Mouse (Mus musculus) left cerebral cortex, postnatal 36 days (tissue): ENCODE results near the gene Bcor. TPM values are rescaled to one million over a fixed set of nuclear protein-coding genes. Genes with fewer than 3 reads are reported as not detected.

ENCODE experiments used
- DNase-seq, 2 experiments: peaks; one replicate each; pipeline ENCODE4 v3.0.0; 2021 to 2022; ENCODE audit warnings: low spot score in 2 of 2, mixed read lengths in 1 of 2
- intact Hi-C: fragments of 180-260 bp; cut with DNase I; formaldehyde crosslinking; loops from one replicate; pipeline ENCODE4 v1.15.1; 2025
- total RNA-seq, 2 experiments: library from RNA; stranded (reverse); gene quantifications; 2 replicates each; pipeline ENCODE4 v1.2.3; 2021

Bcor gene
- total RNA-seq, 2 experiments from 2014 or later, result 24.9 to 32.1 TPM

DNA sequence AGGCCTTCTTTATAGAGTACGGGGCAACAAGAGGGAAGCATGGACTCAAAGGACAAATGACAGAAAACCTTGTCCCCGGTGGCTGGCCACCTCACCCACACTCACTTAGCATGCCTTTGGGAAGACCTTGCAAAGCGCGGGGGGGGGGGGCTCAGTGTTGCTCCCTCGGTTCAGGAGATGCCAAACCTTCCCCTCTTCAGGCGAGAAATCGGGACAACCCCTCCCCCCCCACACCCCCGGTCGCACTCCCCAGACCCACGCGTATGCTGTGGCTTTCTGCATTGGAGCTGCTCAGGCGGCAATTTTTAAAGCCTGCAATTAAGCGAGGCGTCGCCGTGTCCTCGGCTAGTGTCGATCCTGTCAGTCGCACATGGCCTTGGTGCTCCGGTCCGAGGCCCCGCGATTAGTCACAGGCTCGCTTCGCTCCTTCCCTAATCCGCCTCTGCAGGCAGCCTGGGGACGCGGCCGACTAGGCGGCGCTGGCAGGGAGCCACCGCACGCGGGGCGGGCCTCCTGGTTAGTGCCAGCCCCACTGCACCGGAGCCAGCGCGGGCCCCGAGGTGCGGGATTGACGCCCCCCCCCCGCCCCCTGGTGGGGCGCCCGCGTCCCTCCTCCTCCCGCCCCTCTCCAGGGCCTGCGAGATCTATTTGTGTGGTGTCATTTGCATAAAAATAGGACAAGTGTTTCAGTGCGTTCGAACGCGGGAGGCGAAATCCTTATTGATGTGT is 70.6 kb downstream of the Bcor start:
- intact Hi-C loops, result loop anchor here (2.0 to 5.0 kb wide), 4 partner anchors 45 to 282 kb away; no protein-coding TSS in a partner anchor
- DNase-seq, result peak; percentile 55 to 66

GRCm38 (mm10) chrX:12089027-12089340 is 71.2 kb downstream of the Bcor start:
- DNase-seq, result no peak

GRCm38 (mm10) chrX:12088301-12089026 is 71.7 kb downstream of the Bcor start:
- intact Hi-C loops, result loop anchor here (2.0 to 5.0 kb wide), 3 partner anchors 70 to 281 kb away; no protein-coding TSS in a partner anchor

More at GRCm38 (mm10) chrX:12089027-12089340, 71.2 kb downstream of the Bcor start:
- intact Hi-C loops, result loop anchor here (2.0 to 5.0 kb wide), 3 partner anchors 70 to 282 kb away; no protein-coding TSS in a partner anchor

DNA sequence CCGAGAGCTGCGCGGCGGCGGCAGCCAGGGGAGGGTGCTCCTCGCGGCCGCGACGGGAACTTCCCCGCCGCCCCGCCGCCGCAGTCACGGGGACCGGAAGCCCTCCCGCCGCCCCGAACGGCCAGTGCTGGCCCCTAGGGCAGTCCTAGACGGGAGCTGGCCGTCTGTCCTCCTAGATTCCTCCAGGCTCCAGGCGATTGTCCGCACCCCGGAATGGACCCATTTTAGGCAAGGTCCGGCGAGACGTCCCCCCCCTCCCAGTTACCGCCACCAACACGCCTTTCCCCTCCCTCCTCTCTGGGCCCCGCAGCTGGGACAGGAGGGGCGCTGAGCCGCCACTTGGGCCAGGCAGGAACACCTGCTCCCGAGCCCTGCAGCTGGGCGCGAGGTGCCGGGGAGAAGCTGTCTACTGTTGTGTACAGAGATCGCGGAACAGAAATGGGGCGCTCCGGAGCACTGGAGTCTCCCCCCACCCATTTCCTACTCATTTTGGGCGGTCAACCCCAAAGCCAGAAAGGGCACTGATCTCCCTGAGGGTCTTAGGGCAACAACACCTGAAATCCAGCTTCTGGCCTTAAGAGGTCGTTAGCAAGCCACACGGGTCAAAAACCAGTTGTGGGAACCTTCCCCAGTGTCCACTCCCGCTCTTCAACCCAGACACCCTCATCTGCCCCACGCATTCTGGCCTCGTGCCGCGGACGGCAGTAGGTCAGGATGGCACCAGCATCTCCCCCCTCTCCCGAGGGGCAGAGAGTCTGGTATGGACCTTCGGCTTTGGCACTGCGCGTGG is 72.4 kb downstream of the Bcor start:
- DNase-seq, result peak; percentile 45 to 57

More at GRCm38 (mm10) chrX:12088301-12089026, 71.7 kb downstream of the Bcor start:
- DNase-seq, result peak; percentile 60 to 65

DNA sequence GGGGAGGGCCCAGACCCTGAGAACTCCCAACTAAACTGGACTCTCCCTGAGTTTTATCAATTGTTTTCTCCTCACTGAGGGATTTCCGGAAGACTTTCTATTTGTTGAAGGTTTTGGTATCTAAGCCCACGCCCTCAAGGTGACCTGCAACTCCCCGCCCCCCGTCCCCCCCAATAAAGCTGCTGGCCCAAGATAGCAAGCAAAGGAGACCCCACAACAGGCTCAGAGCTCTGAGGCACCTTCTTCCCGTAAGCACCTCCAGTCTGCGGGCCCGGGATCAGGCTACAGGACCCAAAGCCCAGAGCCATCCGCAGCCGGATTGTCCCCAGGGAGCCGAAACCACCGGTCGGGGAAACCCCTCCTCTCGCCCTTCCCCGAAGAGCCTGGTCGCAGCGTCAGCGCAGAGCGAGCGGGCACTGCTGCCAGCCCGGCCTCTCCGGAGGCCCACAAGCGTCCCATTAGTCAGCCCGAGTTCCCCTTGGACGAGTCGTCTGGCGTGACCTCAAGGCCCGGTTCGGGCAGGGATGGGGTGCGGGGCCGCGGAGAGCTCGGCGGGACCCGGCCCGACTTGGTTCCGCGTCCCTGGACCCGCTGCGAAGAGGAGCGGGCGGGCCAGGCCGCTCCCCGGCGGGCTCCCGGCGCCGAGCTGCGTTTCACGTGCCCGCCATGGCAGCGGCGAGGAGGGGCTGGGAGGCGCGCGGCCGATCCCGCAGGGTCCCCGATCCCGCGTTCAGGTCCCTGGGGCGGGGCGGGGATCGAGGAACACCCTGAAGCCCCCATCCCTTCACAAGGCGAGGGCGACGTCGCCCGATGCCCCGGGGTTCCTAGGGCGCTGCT is 73.3 kb downstream of the Bcor start:
- peak; percentile 45 to 48 for DNase-seq
- intact Hi-C loops, result loop anchor here (5.0 kb wide), 2 partner anchors 165 to 280 kb away; no protein-coding TSS in a partner anchor

More for the DNA sequence above, 72.4 kb downstream of the Bcor start:
- intact Hi-C loops, result loop anchor here (2.0 to 5.0 kb wide), 3 partner anchors 71 to 280 kb away; no protein-coding TSS in a partner anchor

DNA sequence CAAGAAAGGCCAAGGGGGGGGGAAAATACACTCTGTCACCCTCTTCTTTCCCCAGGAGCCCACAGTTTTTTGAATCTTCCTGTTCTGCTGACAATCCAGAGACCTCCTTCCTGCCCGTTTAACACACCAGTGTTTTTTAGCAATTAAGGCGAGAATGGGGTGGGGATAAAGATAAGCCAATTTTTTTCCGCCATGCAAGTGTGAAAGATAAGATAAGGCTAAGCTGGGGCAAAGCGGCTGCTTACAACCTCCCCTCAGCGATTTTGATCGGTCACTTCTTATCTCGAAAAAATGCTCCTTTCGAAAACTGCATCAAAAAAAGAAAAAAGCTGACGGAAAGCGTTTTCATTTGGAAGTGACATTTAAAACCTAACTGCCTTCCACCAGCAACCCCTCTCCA is 74.2 kb downstream of the Bcor start:
- intact Hi-C loops, result loop anchor here (5.0 kb wide), 2 partner anchors 166 to 279 kb away; no protein-coding TSS in a partner anchor
- no peak for DNase-seq

DNA sequence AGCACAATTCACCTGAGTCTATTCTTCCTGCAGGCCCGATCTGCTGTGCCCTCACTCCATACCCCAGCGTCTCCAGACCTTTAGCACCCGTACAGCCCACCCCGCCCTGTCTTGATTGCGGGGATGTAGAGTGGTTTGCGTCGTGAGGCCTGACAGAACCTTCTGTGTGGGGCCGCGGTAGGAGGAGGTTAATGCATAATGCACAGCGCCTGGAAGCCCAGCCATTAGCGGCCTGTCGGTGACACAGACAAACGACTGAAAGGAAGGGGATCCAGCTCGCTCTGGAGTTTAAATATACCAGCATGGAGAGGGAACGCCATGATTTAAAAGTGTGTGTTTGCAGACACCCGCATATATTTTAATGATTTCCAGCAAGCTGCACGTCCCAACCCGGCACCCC is 74.9 kb downstream of the Bcor start:
- intact Hi-C loops, result loop anchor here (5.0 kb wide), 2 partner anchors 167 to 278 kb away; no protein-coding TSS in a partner anchor

DNA sequence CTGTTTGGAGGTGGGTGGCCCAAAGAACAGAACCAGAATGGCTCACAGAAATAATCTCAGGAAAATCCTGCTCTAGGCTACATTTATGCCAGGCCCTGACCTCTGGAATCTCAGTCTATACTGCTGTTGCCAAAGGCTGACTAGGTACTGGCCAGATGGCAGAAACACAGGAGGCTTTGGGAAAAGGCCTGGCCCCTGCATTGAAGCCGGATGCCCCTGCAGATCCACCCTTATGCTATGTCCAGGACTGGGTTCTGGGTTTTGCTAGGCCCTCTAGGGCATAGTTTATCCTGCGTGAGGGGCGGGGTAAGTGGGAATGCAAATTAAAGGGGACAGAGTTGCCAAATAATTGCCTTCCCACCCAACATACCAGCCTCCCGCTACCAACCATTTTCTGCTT is 75.5 kb downstream of the Bcor start:
- intact Hi-C loops, result loop anchor here (5.0 kb wide), 2 partner anchors 168 to 277 kb away; no protein-coding TSS in a partner anchor
- no peak for DNase-seq

More for the DNA sequence above, 74.9 kb downstream of the Bcor start:
- no peak for DNase-seq

DNA sequence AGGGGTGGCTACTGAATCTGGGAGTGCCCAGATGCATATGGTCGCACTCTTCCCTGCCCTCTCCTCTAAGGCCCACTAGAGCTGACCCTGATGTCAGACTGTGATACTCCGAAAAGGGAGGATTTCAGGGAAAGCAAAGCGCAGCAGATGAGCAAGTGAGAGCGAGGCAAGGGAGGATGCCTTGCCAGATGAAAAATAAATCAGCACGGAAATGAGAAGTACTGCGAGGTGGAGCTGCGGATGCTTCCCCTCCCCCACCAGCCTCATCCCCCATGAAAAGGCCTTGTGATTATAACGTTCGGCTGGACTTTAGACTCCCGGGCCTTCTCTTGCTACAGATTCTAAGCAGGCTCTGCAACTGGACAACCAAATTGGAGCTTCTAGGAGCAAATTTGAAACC is 76.5 kb downstream of the Bcor start:
- intact Hi-C loops, result no loop called here

DNA sequence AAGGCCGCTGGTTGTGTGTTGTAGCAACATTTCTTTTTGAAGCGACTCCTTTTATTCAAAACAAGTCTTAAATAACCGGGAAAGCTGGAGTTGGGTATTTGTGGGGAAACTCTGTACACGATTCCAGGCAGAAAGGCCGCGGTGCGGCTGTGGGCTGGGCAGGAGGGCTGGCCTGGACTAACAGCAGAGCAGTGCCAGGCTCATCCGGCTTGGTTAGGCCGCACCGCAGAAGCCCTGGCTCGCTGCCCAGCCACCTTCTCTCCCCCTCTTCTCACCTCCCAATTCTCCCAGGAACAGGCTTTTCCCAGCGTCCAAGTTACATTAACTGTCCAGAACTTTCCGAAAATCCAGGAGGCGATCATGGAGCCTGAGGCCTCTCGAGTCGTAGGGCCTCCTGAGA is 77.4 kb downstream of the Bcor start:
- DNase-seq, result no peak
- intact Hi-C loops, result no loop called here

More for the DNA sequence above, 76.5 kb downstream of the Bcor start:
- DNase-seq, result no peak

GRCm38 (mm10) chrX:12082184-12082583 is 78.0 kb downstream of the Bcor start:
- no peak for DNase-seq
- intact Hi-C loops, result no loop called here

DNA sequence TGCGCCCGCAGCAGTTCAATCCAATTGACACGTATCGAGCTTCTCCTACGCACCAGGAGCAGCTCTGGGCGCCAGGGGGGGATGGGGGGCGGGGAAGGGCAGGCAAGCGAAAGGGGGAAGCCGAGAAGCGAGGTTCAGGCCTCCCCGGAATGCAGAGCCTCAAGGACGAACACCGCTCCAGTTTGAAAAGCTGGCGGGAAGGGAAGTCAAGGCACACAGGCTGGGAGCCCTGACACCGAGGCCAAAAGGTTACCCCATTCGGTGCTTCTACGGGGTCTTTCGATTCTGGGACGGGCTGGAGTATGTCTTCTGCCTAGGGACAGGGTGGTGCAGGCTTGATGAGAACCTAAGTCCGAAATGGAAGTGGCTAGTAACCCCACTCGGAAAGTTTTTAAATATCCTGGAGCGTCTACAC is 78.4 kb downstream of the Bcor start:
- DNase-seq, result no peak
- intact Hi-C loops, result no loop called here

DNA sequence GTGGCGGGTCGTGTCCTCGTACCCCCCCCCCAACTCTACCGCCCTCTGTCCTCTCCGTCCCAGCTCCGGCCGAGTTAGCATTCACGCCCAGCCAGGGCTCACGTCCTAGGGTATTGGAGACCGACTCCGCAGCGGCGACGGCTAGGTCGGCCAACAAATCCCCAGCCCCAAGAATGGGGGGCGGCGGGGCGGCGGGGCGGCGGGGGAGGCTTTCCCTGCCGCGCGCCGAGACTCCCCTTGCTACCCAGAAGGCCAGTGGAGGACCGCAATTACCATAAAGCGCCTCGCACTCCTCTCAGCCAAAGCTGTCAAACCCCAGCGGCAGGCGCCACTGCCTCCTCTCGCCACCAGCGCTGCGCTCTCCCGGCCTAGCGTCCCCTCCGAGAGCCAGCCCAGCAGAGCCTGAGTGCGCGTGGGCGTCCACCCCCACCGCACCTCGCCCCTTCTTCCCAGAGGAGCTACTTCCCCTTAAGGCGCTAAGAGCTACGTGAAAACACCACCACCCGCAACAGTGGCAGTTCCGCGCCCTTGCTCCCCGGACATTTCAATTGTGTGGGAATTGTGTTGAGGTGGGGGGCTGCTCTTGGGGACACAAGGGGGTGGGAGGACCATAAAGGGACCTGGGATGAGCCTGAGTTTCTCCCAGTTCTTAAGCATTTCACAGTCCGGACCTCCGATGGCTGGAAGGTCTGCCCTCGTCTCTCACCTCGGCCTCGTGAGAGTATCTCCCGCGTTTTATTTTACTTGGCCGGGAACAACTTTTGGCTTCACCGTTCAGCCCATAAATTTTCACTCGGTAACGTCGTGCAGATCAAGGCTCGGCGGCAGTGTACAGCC is 79.0 kb downstream of the Bcor start:
- intact Hi-C loops, result no loop called here

GRCm38 (mm10) chrX:12080095-12080903 is 79.9 kb downstream of the Bcor start:
- peak; percentile 56 to 62 for DNase-seq
- intact Hi-C loops, result no loop called here

More for the DNA sequence above, 79.0 kb downstream of the Bcor start:
- peak in 1 of 2 experiments; percentile 38 for DNase-seq

- DNase-seq, result peak; percentile 36 to 39
- intact Hi-C loops, result loop anchor here (2.0 to 5.0 kb wide), 2 partner anchors 73 to 277 kb away; no protein-coding TSS in a partner anchor
Measured at GRCm38 (mm10) chrX:12079309-12080094, 80.7 kb downstream of the Bcor start.

GRCm38 (mm10) chrX:12079059-12079308 is 81.2 kb downstream of the Bcor start:
- intact Hi-C loops, result loop anchor here (2.0 to 5.0 kb wide), 2 partner anchors 72 to 277 kb away; no protein-coding TSS in a partner anchor
- DNase-seq, result no peak
